Mouse (Mus musculus): ENCODE data around the gene Jdp2. TPM values are rescaled to one million over a fixed set of nuclear protein-coding genes. Genes with fewer than 3 reads are reported as not detected.
A peak's percentile ranks its signal among the peaks of the same experiment; 100 is the strongest.

Jdp2 gene
- polyA plus RNA-seq, 1 experiment from 2014 or later, result 0.49 TPM

- no peaks in the 10 kb centered on the region for H3K27me3 ChIP-seq (ENCODE audit: control insufficient read depth, insufficient read depth, low read depth, low read length)
- H3K9ac ChIP-seq (ENCODE audit: low read length), result no peak overlapping the region
- WGBS, result 40% methylated on average over 10 of the region's 10 CpGs
- no peak overlapping the region for H3K4me3 ChIP-seq (ENCODE audit: low read length)
- H3K9me3 ChIP-seq (ENCODE audit: control insufficient read depth, low read length), result no peaks in the 10 kb centered on the region
- no peaks in the 10 kb centered on the region for H3K36me3 ChIP-seq (ENCODE audit: control insufficient read depth, insufficient read depth, low read length)
- ATAC-seq (ENCODE audit: low read depth), result peak; percentile 53
- H3K27ac ChIP-seq (ENCODE audit: low read length), result no peak overlapping the region
- H3K4me1 ChIP-seq (replicated peaks; ENCODE audit: control insufficient read depth, insufficient read depth, low read length), result peaks cover 20% of the 10 kb centered on the region
- peak overlapping the region; percentile 23; the same call in 1 of the 2 replicates for H3K4me2 ChIP-seq (ENCODE audit: low read depth, low read length)
These were observed 26.8 kb upstream of the Jdp2 start for GRCm38 (mm10) chr12:85572047-85572475.

DNA sequence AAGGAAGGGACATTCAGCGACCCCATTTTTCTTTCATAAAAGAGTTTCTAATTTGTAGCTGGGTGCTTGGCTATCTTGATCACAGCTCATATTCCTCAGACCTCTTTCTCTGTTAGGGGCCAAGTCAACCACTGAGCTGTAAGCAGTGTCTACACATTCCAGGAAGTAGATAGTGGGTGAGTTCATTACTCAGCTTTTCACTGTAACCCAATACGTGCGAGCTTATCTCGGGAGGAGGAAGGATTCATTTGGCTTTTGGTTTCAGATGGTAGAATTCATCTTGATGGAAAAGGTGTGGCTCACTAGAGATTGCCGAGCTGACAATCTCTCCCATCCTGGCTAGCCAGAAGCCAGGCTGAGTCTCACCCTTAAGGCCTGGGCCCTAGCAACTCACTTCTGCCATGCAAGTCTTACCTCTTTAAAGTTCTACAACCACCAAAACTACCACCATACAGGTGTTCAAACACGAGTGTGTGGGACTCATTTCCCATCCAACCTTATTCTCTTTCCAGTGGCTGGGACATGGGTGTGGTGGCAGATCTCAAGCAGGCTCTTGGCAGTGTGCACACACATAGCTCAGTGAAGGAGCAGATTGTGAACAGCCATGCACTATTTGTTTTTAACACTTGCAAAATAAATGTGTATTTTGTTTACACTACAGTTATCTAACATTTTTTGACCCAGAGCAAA lies 23.9 kb upstream of the Jdp2 start:
- H3K36me3 ChIP-seq (ENCODE audit: control insufficient read depth, insufficient read depth, low read length), result no peaks in the 10 kb centered on the region
- H3K4me3 ChIP-seq (ENCODE audit: low read length), result no peak overlapping the region
- H3K4me2 ChIP-seq (ENCODE audit: low read depth, low read length), result no peak overlapping the region
- no peaks in the 10 kb centered on the region for H3K27me3 ChIP-seq (ENCODE audit: control insufficient read depth, insufficient read depth, low read depth, low read length)
- WGBS, result 41% methylated on average over 6 of the region's 6 CpGs
- no peak overlapping the region for H3K9ac ChIP-seq (ENCODE audit: low read length)
- H3K4me1 ChIP-seq (replicated peaks; ENCODE audit: control insufficient read depth, insufficient read depth, low read length), result peaks cover 17% of the 10 kb centered on the region
- peak overlapping the region; percentile 38; the same call in 1 of the 2 replicates for H3K27ac ChIP-seq (ENCODE audit: low read length)
- no peaks in the 10 kb centered on the region for H3K9me3 ChIP-seq (ENCODE audit: control insufficient read depth, low read length)
- peak; percentile 65 for ATAC-seq (ENCODE audit: low read depth)

- Histone ChIP-seq H3K36me3 (ENCODE audit: control insufficient read depth, insufficient read depth, low read length) (no peaks in the 10 kb centered on the region), H3K9ac (ENCODE audit: low read length) (no peak overlapping the region), H3K27ac (ENCODE audit: low read length) (peak overlapping the region; percentile 53; the same call in 1 of the 2 replicates), H3K4me3 (ENCODE audit: low read length) (no peak overlapping the region), H3K27me3 (ENCODE audit: control insufficient read depth, insufficient read depth, low read depth, low read length) (no peaks in the 10 kb centered on the region), H3K4me1 (replicated peaks; ENCODE audit: control insufficient read depth, insufficient read depth, low read length) (peaks cover 17% of the 10 kb centered on the region), H3K9me3 (ENCODE audit: control insufficient read depth, low read length) (no peaks in the 10 kb centered on the region), H3K4me2 (ENCODE audit: low read depth, low read length) (no peak overlapping the region)
- peak; percentile 77 for ATAC-seq (ENCODE audit: low read depth)
- WGBS, result 35% methylated on average over 4 of the region's 4 CpGs
These were observed 23.4 kb upstream of the Jdp2 start for GRCm38 (mm10) chr12:85575496-85575840.

- Histone ChIP-seq H3K27me3 (ENCODE audit: control insufficient read depth, insufficient read depth, low read depth, low read length) (no peaks in the 10 kb centered on the region), H3K27ac (ENCODE audit: low read length) (no peak overlapping the region), H3K4me1 (replicated peaks; ENCODE audit: control insufficient read depth, insufficient read depth, low read length) (no peaks in the 10 kb centered on the region; the same call in 1 of the 2 replicates), H3K9ac (ENCODE audit: low read length) (no peak overlapping the region), H3K4me2 (ENCODE audit: low read depth, low read length) (no peak overlapping the region), H3K36me3 (ENCODE audit: control insufficient read depth, insufficient read depth, low read length) (no peaks in the 10 kb centered on the region), H3K9me3 (ENCODE audit: control insufficient read depth, low read length) (no peaks in the 10 kb centered on the region), H3K4me3 (ENCODE audit: low read length) (no peak overlapping the region)
- 32% methylated on average over 15 of the region's 15 CpGs for WGBS
- ATAC-seq (ENCODE audit: low read depth), result no peak
These were observed 17.4 kb upstream of the Jdp2 start for GRCm38 (mm10) chr12:85581261-85582066.

DNA sequence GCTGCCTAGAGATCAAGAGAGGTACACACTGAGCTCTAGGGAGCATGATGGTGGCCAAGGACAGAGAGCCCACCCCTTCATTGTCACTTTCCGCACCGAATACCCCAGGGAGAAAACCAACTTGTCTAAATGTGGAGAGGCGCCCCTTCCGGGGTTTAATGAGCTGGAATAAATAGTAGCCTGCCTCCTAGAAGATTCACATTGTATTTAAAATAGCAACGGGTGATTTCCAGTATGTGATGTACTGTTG lies 16.8 kb upstream of the Jdp2 start:
- Histone ChIP-seq H3K9me3 (ENCODE audit: control insufficient read depth, low read length) (no peaks in the 10 kb centered on the region), H3K9ac (ENCODE audit: low read length) (no peak overlapping the region), H3K27me3 (ENCODE audit: control insufficient read depth, insufficient read depth, low read depth, low read length) (no peaks in the 10 kb centered on the region), H3K4me3 (ENCODE audit: low read length) (no peak overlapping the region), H3K4me2 (ENCODE audit: low read depth, low read length) (no peak overlapping the region), H3K36me3 (ENCODE audit: control insufficient read depth, insufficient read depth, low read length) (no peaks in the 10 kb centered on the region), H3K27ac (ENCODE audit: low read length) (no peak overlapping the region), H3K4me1 (replicated peaks; ENCODE audit: control insufficient read depth, insufficient read depth, low read length) (no peaks in the 10 kb centered on the region; the same call in 1 of the 2 replicates)
- ATAC-seq (ENCODE audit: low read depth), result no peak
- WGBS, result 84% methylated on average over 5 of the region's 5 CpGs

DNA sequence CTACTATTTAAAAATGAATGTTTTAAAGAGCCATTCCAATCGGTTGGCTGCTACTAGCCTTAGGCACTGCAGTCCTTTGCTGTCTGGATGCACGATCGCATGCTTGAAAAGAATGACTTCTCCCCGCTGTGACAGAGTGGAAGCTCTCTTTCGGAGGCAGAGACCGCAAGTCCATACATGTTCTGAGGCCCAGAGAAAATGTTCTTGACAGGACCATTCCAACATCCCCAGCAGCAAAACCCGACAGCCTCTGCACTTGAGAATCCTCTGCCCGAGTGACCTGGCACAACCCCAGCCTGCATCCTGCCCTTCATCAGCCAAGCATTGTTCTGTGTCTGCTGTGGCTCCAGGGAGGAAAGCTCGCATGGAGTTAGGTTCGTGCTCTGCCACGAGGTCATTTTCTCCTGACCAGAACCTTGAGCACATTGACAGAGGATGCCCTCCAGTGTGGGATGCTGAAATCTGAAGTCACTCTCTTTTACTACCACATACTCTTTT lies 13.0 kb upstream of the Jdp2 start:
- H3K27me3 ChIP-seq (ENCODE audit: control insufficient read depth, insufficient read depth, low read depth, low read length), result no peaks in the 10 kb centered on the region
- no peak overlapping the region for H3K4me2 ChIP-seq (ENCODE audit: low read depth, low read length)
- H3K9me3 ChIP-seq (ENCODE audit: control insufficient read depth, low read length), result no peaks in the 10 kb centered on the region
- no peak overlapping the region for H3K9ac ChIP-seq (ENCODE audit: low read length)
- 71% methylated on average over 11 of the region's 11 CpGs for WGBS
- H3K36me3 ChIP-seq (ENCODE audit: control insufficient read depth, insufficient read depth, low read length), result no peaks in the 10 kb centered on the region
- no peak overlapping the region for H3K27ac ChIP-seq (ENCODE audit: low read length)
- no peak overlapping the region for H3K4me3 ChIP-seq (ENCODE audit: low read length)
- no peak for ATAC-seq (ENCODE audit: low read depth)
- H3K4me1 ChIP-seq (replicated peaks; ENCODE audit: control insufficient read depth, insufficient read depth, low read length), result peaks cover 8% of the 10 kb centered on the region; the same call in 1 of the 2 replicates

DNA sequence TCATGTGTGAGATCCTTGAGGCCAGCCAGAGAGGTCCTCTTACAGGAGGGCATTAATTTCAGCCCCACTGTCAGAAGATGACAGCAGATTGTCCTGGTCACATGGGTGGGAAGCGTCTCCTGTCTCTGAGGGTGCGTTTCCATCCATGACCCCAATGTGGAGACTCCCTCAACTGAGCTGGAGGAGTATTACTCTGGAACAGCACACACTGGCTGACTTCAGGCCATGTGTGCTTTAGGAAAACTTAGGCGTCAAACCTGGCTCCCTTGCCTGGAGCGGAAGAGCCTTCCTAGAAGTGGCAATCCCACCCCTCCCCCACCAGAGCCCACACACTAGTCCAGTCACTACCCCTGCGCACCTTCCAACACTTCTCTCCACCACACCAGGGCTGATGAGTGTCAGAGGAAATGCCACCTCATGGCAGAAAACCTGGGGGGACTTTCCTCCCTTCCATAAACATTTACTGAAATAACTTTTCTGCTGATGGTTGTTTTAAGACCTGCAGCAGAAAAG lies 8.9 kb upstream of the Jdp2 start:
- no peak overlapping the region for H3K27ac ChIP-seq (ENCODE audit: low read length)
- peak; percentile 29; the same call in 1 of the 2 replicates for ATAC-seq (ENCODE audit: low read depth)

DNA sequence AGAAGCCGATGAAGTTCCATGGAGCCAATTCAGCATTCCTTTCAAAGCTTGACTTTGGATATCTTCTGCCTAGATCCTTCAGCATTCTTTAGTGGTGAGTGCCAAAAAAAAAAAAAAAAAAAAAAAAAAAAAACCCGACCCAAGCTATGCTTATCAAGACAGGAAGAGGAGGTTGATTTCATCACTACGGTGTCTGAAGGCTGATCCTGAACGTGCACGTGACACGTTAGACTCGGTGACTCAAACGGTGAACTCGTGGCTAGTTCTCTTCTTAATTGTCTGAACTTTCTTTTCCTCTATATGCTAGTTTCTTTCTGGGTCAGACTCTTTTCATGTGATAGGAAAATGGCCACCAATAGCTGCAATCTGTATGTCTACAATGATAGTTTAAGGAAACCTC lies 5.9 kb upstream of the Jdp2 start:
- peak; percentile 56 for ATAC-seq (ENCODE audit: low read depth)
- 38% methylated on average over 9 of the region's 9 CpGs for WGBS

More for the DNA sequence above, 8.9 kb upstream of the Jdp2 start:
- no peaks in the 10 kb centered on the region for H3K36me3 ChIP-seq (ENCODE audit: control insufficient read depth, insufficient read depth, low read length)
- 32% methylated on average over 5 of the region's 5 CpGs for WGBS
- H3K4me2 ChIP-seq (ENCODE audit: low read depth, low read length), result no peak overlapping the region
- H3K4me1 ChIP-seq (replicated peaks; ENCODE audit: control insufficient read depth, insufficient read depth, low read length), result peaks cover 8% of the 10 kb centered on the region
- no peaks in the 10 kb centered on the region for H3K9me3 ChIP-seq (ENCODE audit: control insufficient read depth, low read length)
- H3K9ac ChIP-seq (ENCODE audit: low read length), result no peak overlapping the region
- H3K27me3 ChIP-seq (ENCODE audit: control insufficient read depth, insufficient read depth, low read depth, low read length), result no peaks in the 10 kb centered on the region
- H3K4me3 ChIP-seq (ENCODE audit: low read length), result no peak overlapping the region

GRCm38 (mm10) chr12:85594390-85594789 lies 4.4 kb upstream of the Jdp2 start:
- Histone ChIP-seq H3K4me2 (ENCODE audit: low read depth, low read length) (no peak overlapping the region), H3K4me3 (ENCODE audit: low read length) (no peak overlapping the region), H3K4me1 (replicated peaks; ENCODE audit: control insufficient read depth, insufficient read depth, low read length) (peaks cover 14% of the 10 kb centered on the region), H3K27me3 (ENCODE audit: control insufficient read depth, insufficient read depth, low read depth, low read length) (no peaks in the 10 kb centered on the region), H3K27ac (ENCODE audit: low read length) (no peak overlapping the region), H3K9me3 (ENCODE audit: control insufficient read depth, low read length) (no peaks in the 10 kb centered on the region), H3K36me3 (ENCODE audit: control insufficient read depth, insufficient read depth, low read length) (no peaks in the 10 kb centered on the region), H3K9ac (ENCODE audit: low read length) (no peak overlapping the region)
- WGBS, result 89% methylated on average over 2 of the region's 2 CpGs
- ATAC-seq (ENCODE audit: low read depth), result no peak

More for the DNA sequence above, 5.9 kb upstream of the Jdp2 start:
- H3K9me3 ChIP-seq (ENCODE audit: control insufficient read depth, low read length), result no peaks in the 10 kb centered on the region
- H3K4me1 ChIP-seq (replicated peaks; ENCODE audit: control insufficient read depth, insufficient read depth, low read length), result peaks cover 8% of the 10 kb centered on the region
- H3K27ac ChIP-seq (ENCODE audit: low read length), result no peak overlapping the region
- H3K36me3 ChIP-seq (ENCODE audit: control insufficient read depth, insufficient read depth, low read length), result no peaks in the 10 kb centered on the region
- H3K4me3 ChIP-seq (ENCODE audit: low read length), result no peak overlapping the region
- no peak overlapping the region for H3K4me2 ChIP-seq (ENCODE audit: low read depth, low read length)
- no peaks in the 10 kb centered on the region for H3K27me3 ChIP-seq (ENCODE audit: control insufficient read depth, insufficient read depth, low read depth, low read length)
- H3K9ac ChIP-seq (ENCODE audit: low read length), result no peak overlapping the region

Measured in lung, embryonic 16.5 days (tissue).